Mouse (Mus musculus): ENCODE results near the gene Pet117. TPM values are rescaled to one million over a fixed set of nuclear protein-coding genes. Genes with fewer than 3 reads are reported as not detected.

The Pet117 gene
- polyA plus RNA-seq, 1 experiment, result not detected

GRCm38 (mm10) chr2:144416859-144417258, 48.1 kb downstream of the Pet117 start:
- Histone ChIP-seq H3K27me3 (replicated peaks) (no peaks in the 10 kb centered on the region), H3K4me3 (replicated peaks) (no peak overlapping the region), H3K4me1 (no peaks in the 10 kb centered on the region), H3K36me3 (replicated peaks; ENCODE audit: low read length) (no peaks in the 10 kb centered on the region), H3K9me3 (no peaks in the 10 kb centered on the region)
- TF ChIP-seq FLI1 (IDR thresholded peaks at IDR 0.05; ENCODE audit: low read length) (no peak), GATA1 (IDR thresholded peaks at IDR 0.05; ENCODE audit: borderline replicate concordance, low read length) (no peak)

- H3K9me3 ChIP-seq, result peaks cover 8% of the 10 kb centered on the region
- H3K4me3 ChIP-seq (replicated peaks), result no peak overlapping the region
- H3K4me1 ChIP-seq, result no peaks in the 10 kb centered on the region
- no peak for TF ChIP-seq GATA1 (IDR thresholded peaks at IDR 0.05; ENCODE audit: borderline replicate concordance, low read length)
- no peak for TF ChIP-seq FLI1 (IDR thresholded peaks at IDR 0.05; ENCODE audit: low read length)
- no peaks in the 10 kb centered on the region for H3K27me3 ChIP-seq (replicated peaks)
- no peaks in the 10 kb centered on the region for H3K36me3 ChIP-seq (replicated peaks; ENCODE audit: low read length)
These were observed 49.3 kb downstream of the Pet117 start for GRCm38 (mm10) chr2:144418062-144418461.

GRCm38 (mm10) chr2:144422094-144422675, 53.4 kb downstream of the Pet117 start:
- Histone ChIP-seq H3K4me1 (no peaks in the 10 kb centered on the region), H3K27me3 (replicated peaks) (peaks cover 2% of the 10 kb centered on the region), H3K36me3 (replicated peaks; ENCODE audit: low read length) (no peaks in the 10 kb centered on the region), H3K4me3 (replicated peaks) (peak overlapping the region; percentile 11), H3K9me3 (peaks cover 18% of the 10 kb centered on the region)
- TF ChIP-seq FLI1 (IDR thresholded peaks at IDR 0.05; ENCODE audit: low read length) (no peak), GATA1 (IDR thresholded peaks at IDR 0.05; ENCODE audit: borderline replicate concordance, low read length) (no peak)

Other genes starting within 250 kb of the Pet117 start
- gene Mgme1, start 98.3 kb upstream of the Pet117 start, polyA plus RNA-seq (2012; ENCODE audit: insufficient read depth, low replicate concordance), result 1.2 TPM in 1 of 2 replicates, not detected in the other
- 2.7 and 34.2 TPM in 2 replicates for gene Snx5, start 98.1 kb upstream of the Pet117 start, polyA plus RNA-seq (2012; ENCODE audit: insufficient read depth, low replicate concordance)
- not detected in 2 replicates for gene Ovol2, start 36.9 kb upstream of the Pet117 start, polyA plus RNA-seq (2012; ENCODE audit: insufficient read depth, low replicate concordance)
- gene Kat14, start within 50 bp of the Pet117 start, polyA plus RNA-seq (2012; ENCODE audit: insufficient read depth, low replicate concordance), result 2.8 and 5.0 TPM in 2 replicates
- gene Dzank1, start 158.4 kb downstream of the Pet117 start, polyA plus RNA-seq (2012; ENCODE audit: insufficient read depth, low replicate concordance), result 0.07 TPM in 1 of 2 replicates, not detected in the other
- gene Polr3f, start 158.7 kb downstream of the Pet117 start, polyA plus RNA-seq (2012; ENCODE audit: insufficient read depth, low replicate concordance), result 3.1 TPM in 1 of 2 replicates, not detected in the other
- gene Rbbp9, start 181.9 kb downstream of the Pet117 start, polyA plus RNA-seq (2012; ENCODE audit: insufficient read depth, low replicate concordance), result 0.95 TPM in 1 of 2 replicates, not detected in the other
- 4.9 TPM in 1 of 2 replicates, not detected in the other for gene Sec23b, start 187.2 kb downstream of the Pet117 start, polyA plus RNA-seq (2012; ENCODE audit: insufficient read depth, low replicate concordance)
- gene Smim26, start 225.1 kb downstream of the Pet117 start, polyA plus RNA-seq (2012; ENCODE audit: insufficient read depth, low replicate concordance), result 3.6 TPM in 1 of 2 replicates, not detected in the other
- gene Dtd1, start 230.9 kb downstream of the Pet117 start, polyA plus RNA-seq (2012; ENCODE audit: insufficient read depth, low replicate concordance), result 10.9 and 23.5 TPM in 2 replicates